Mouse (Mus musculus) lung, postnatal 0 days (tissue): ENCODE results near the gene Rpn2.

Experiments
- CTCF ChIP-seq: IDR thresholded peaks from 2 replicates; pipeline ENCODE4 v1.5.1; 2016; ENCODE audit warnings: antibody characterized with exemption, mild to moderate bottlenecking
- EP300 ChIP-seq: IDR thresholded peaks from 2 replicates; pipeline ENCODE4 v1.6.1; 2016; ENCODE audit warnings: antibody characterized with exemption, mild to moderate bottlenecking, control low read depth

GRCm38 (mm10) chr2:157263101-157263500, 15.7 kb upstream of the Rpn2 start:
- TF ChIP-seq CTCF: no peak
- TF ChIP-seq EP300: no peak
